Mouse (Mus musculus) MEL (cell line): ENCODE results near the gene Rundc1. TPM values are rescaled to one million over a fixed set of nuclear protein-coding genes. Genes with fewer than 3 reads are reported as not detected.
"Not testable (repeated sequence)": the region's sequence is repeated elsewhere in the genome, so short reads cannot be mapped to it uniquely, and the experiment has no call there.

ENCODE experiments used
- DNase-seq: peaks from one replicate; pipeline ENCODE4 v3.0.0; 2011; ENCODE audit warnings: low read depth, low spot score
- H3K27ac ChIP-seq: 2 replicates; pipeline ENCODE4 v1.5.1; 2012; ENCODE audit warnings: low read depth, mild to moderate bottlenecking, control low read depth, low read length, moderate library complexity; ENCODE audit not compliant: control insufficient read depth
- H3K27me3 ChIP-seq, 2 experiments: fragments of 150-350 bp in 1 of 2; sonication (generic) in 1 of 2; 2 replicates each; pipeline ENCODE4 v1.6.1; 2012; ENCODE audit warnings: low read length in 2 of 2, mild to moderate bottlenecking in 2 of 2, improper control_type of control experiment in 1 of 2, moderate library complexity in 1 of 2; ENCODE audit not compliant: insufficient read depth in 2 of 2, control insufficient read depth in 1 of 2
- H3K36me3 ChIP-seq, 2 experiments: 2 replicates each; pipeline ENCODE4 v1.6.1; 2012 to 2014; ENCODE audit warnings: low read length in 2 of 2, improper control_type of control experiment in 1 of 2, inconsistent platforms in 1 of 2, mild to moderate bottlenecking in 1 of 2; ENCODE audit not compliant: insufficient read depth in 2 of 2, control insufficient read depth in 1 of 2
- H3K4me1 ChIP-seq, 2 experiments: fragments of 150-350 bp in 1 of 2; sonication (generic) in 1 of 2; 2 replicates each; pipeline ENCODE4 v1.6.1; 2012; ENCODE audit warnings: low read length in 2 of 2, improper control_type of control experiment in 1 of 2, mild to moderate bottlenecking in 1 of 2; ENCODE audit not compliant: insufficient read depth in 2 of 2, control insufficient read depth in 1 of 2
- H3K4me3 ChIP-seq, 2 experiments: fragments of 150-350 bp in 1 of 2; sonication (generic) in 1 of 2; 2 replicates each; pipeline ENCODE4 v1.5.1; 2012; ENCODE audit warnings: low read depth in 2 of 2, low read length in 2 of 2, mild to moderate bottlenecking in 2 of 2, moderate library complexity in 2 of 2, control low read depth in 1 of 2, improper control_type of control experiment in 1 of 2; ENCODE audit not compliant: control insufficient read depth in 1 of 2, insufficient read depth in 1 of 2
- H3K79me2 ChIP-seq: 2 replicates; pipeline ENCODE4 v1.6.1; 2012; ENCODE audit warnings: mild to moderate bottlenecking, low read length, moderate library complexity; ENCODE audit not compliant: control insufficient read depth, poor library complexity, insufficient read depth
- H3K9ac ChIP-seq: 2 replicates; pipeline ENCODE4 v1.6.1; 2012; ENCODE audit warnings: low read depth, mild to moderate bottlenecking, control low read depth, low read length, moderate library complexity; ENCODE audit not compliant: control insufficient read depth, poor library complexity, severe bottlenecking
- H3K9me3 ChIP-seq: fragments of 150-350 bp; sonication (generic); replicated peaks from 2 replicates; pipeline ENCODE4 v1.6.1; 2012; ENCODE audit warnings: mild to moderate bottlenecking, low read length, improper control_type of control experiment, moderate library complexity; ENCODE audit not compliant: insufficient read depth
- CTCF ChIP-seq, 3 experiments: IDR thresholded peaks in 2 of 3; conservative IDR thresholded peaks in 1 of 3; 2 replicates each; pipeline ENCODE4 v1.5.1; 2011 to 2012; ENCODE audit warnings: low read length in 3 of 3, low read depth in 2 of 3, mild to moderate bottlenecking in 2 of 3, improper control_type of control experiment in 1 of 3, inconsistent platforms in 1 of 3, mixed read lengths in 1 of 3, moderate library complexity in 1 of 3; ENCODE audit not compliant: control insufficient read depth in 1 of 3, insufficient read depth in 1 of 3, poor library complexity in 1 of 3, severe bottlenecking in 1 of 3
- E2F4 ChIP-seq: IDR thresholded peaks from 2 replicates; pipeline ENCODE4 v1.6.1; 2011; ENCODE audit warnings: low read depth, low read length, improper control_type of control experiment, borderline replicate concordance
- ELF1 ChIP-seq: IDR thresholded peaks from 2 replicates; pipeline ENCODE4 v1.6.1; 2014; ENCODE audit warnings: low read depth, mild to moderate bottlenecking, inconsistent platforms, low read length, improper control_type of control experiment, moderate library complexity
- GABPA ChIP-seq: IDR thresholded peaks from 2 replicates; pipeline ENCODE4 v1.6.1; 2012; ENCODE audit warnings: low read depth, mild to moderate bottlenecking, inconsistent platforms, low read length, improper control_type of control experiment, moderate library complexity
- GATA1 ChIP-seq: IDR thresholded peaks from 2 replicates; pipeline ENCODE4 v1.6.1; 2011; ENCODE audit warnings: low read depth, low read length, improper control_type of control experiment
- JUND ChIP-seq: IDR thresholded peaks from 2 replicates; pipeline ENCODE4 v1.6.1; 2011; ENCODE audit warnings: low read depth, mild to moderate bottlenecking, improper control_type of control experiment, low read length
- MAFK ChIP-seq: IDR thresholded peaks from 2 replicates; pipeline ENCODE4 v1.6.1; 2011; ENCODE audit warnings: low read depth, mild to moderate bottlenecking, low read length, improper control_type of control experiment, borderline replicate concordance
- MAX ChIP-seq: IDR thresholded peaks from 2 replicates; pipeline ENCODE4 v1.6.1; 2011; ENCODE audit warnings: low read length, improper control_type of control experiment
- MAZ ChIP-seq: IDR thresholded peaks from 2 replicates; pipeline ENCODE4 v1.6.1; 2012; ENCODE audit warnings: low read depth, mild to moderate bottlenecking, inconsistent platforms, low read length, improper control_type of control experiment
- MEF2A ChIP-seq: IDR thresholded peaks from 2 replicates; pipeline ENCODE4 v1.6.1; 2014; ENCODE audit warnings: low read depth, mild to moderate bottlenecking, inconsistent platforms, low read length, improper control_type of control experiment; ENCODE audit not compliant: poor library complexity, insufficient replicate concordance, severe bottlenecking; ENCODE audit errors: extremely low read depth
- MYC ChIP-seq: IDR thresholded peaks from 2 replicates; pipeline ENCODE4 v1.6.1; 2011; ENCODE audit warnings: low read depth, mild to moderate bottlenecking, low read length, improper control_type of control experiment, moderate library complexity
- NRF1 ChIP-seq: IDR thresholded peaks from 2 replicates; pipeline ENCODE4 v1.6.1; 2014; ENCODE audit warnings: low read depth, mild to moderate bottlenecking, inconsistent platforms, low read length, improper control_type of control experiment, moderate library complexity; ENCODE audit not compliant: poor library complexity, insufficient read depth, severe bottlenecking
- POLR2A ChIP-seq, 2 experiments: IDR thresholded peaks; 2 replicates each; pipeline ENCODE4 v1.6.1; 2011 to 2012; ENCODE audit warnings: low read length in 2 of 2, mild to moderate bottlenecking in 2 of 2, control low read depth in 1 of 2, improper control_type of control experiment in 1 of 2, low read depth in 1 of 2, moderate library complexity in 1 of 2; ENCODE audit not compliant: control insufficient read depth in 1 of 2, insufficient read depth in 1 of 2, poor library complexity in 1 of 2
- POLR2AphosphoS5 ChIP-seq: IDR thresholded peaks from 2 replicates; pipeline ENCODE4 v1.6.1; 2012; ENCODE audit warnings: low read depth, borderline replicate concordance, mild to moderate bottlenecking, inconsistent platforms, low read length, moderate library complexity, mixed read lengths
- RAD21 ChIP-seq: IDR thresholded peaks from 2 replicates; pipeline ENCODE4 v1.6.1; 2011; ENCODE audit warnings: mild to moderate bottlenecking, low read depth, low read length, improper control_type of control experiment
- RCOR1 ChIP-seq: IDR thresholded peaks from 2 replicates; pipeline ENCODE4 v1.6.1; 2012; ENCODE audit warnings: low read depth, mild to moderate bottlenecking, inconsistent platforms, low read length, improper control_type of control experiment
- SMC3 ChIP-seq: IDR thresholded peaks from 2 replicates; pipeline ENCODE4 v1.6.1; 2011; ENCODE audit warnings: low read depth, low read length, improper control_type of control experiment
- TBP ChIP-seq: IDR thresholded peaks from 2 replicates; pipeline ENCODE4 v1.8.0; 2011; ENCODE audit warnings: low read depth, low read length, improper control_type of control experiment
- UBTF ChIP-seq: IDR thresholded peaks from 2 replicates; pipeline ENCODE4 v1.6.1; 2012; ENCODE audit warnings: low read depth, mild to moderate bottlenecking, inconsistent platforms, low read length, improper control_type of control experiment, moderate library complexity, borderline replicate concordance; ENCODE audit not compliant: insufficient read depth
- USF1 ChIP-seq: IDR thresholded peaks from 2 replicates; pipeline ENCODE4 v1.6.1; 2014; ENCODE audit warnings: low read depth, mild to moderate bottlenecking, inconsistent platforms, low read length, improper control_type of control experiment, moderate library complexity
- ZMIZ1 ChIP-seq: IDR thresholded peaks from 2 replicates; pipeline ENCODE4 v1.6.1; 2012; ENCODE audit warnings: low read depth, mild to moderate bottlenecking, inconsistent platforms, low read length, improper control_type of control experiment, moderate library complexity
- ZNF384 ChIP-seq: IDR thresholded peaks from 2 replicates; pipeline ENCODE4 v1.6.1; 2012; ENCODE audit warnings: low read depth, mild to moderate bottlenecking, inconsistent platforms, low read length, improper control_type of control experiment
- polyA plus RNA-seq, 2 experiments: library from polyadenylated mRNA; stranded (reverse) in 1 of 2; unstranded in 1 of 2; fragments of >175 nt in 1 of 2; fragments of >200 nt in 1 of 2; gene quantifications; 2 replicates each; pipeline versions ENCODE4 v1.2.1 to v1.2.4; 2012; ENCODE audit warnings: low replicate concordance in 2 of 2, low read depth in 1 of 2; ENCODE audit not compliant: insufficient read length in 2 of 2, insufficient read depth in 1 of 2, missing spikeins in 1 of 2
- total RNA-seq: library from RNA; depleted of rRNA; stranded (reverse); fragments of 300-350 nt; gene quantifications from 2 replicates; pipeline ENCODE4 v1.2.3, GENCODE M21; 2012

The Rundc1 gene
- total and polyA plus RNA-seq, 3 experiments = 9.2 to 13.1 TPM; not detected in 1

- H3K27me3 ChIP-seq, H3K27ac ChIP-seq, DNase-seq, H3K36me3 ChIP-seq, H3K9me3 ChIP-seq, H3K4me3 ChIP-seq, H3K79me2 ChIP-seq, H3K4me1 ChIP-seq, H3K9ac ChIP-seq: not testable (repeated sequence)
- TF ChIP-seq TBP = peak; percentile 89
Measured at GRCm38 (mm10) chr11:101438006-101438405, 13.1 kb downstream of the Rundc1 start.

- H3K4me3 ChIP-seq = peak overlapping the region; percentile 50 to 54
- peaks cover 4 to 16% of the 10 kb centered on the region in 2 experiments; a peak in 3 of 4 replicates for H3K4me1 ChIP-seq
- not testable (repeated sequence) for DNase-seq, H3K27me3 ChIP-seq, H3K9me3 ChIP-seq, H3K27ac ChIP-seq
- peaks cover 29% of the 10 kb centered on the region for H3K79me2 ChIP-seq
- H3K9ac ChIP-seq = peak overlapping the region; percentile 41
- TF ChIP-seq GATA1 (0 out of 2 replicates have a peak, but pooled peaks have one; percentile 3), ZNF384 (peak; percentile 5; the same call in 1 of the 2 replicates), MAZ (peak; percentile 97), SMC3 (peak; percentile 66; the same call in 1 of the 2 replicates)
- peaks cover 19 to 20% of the 10 kb centered on the region in 2 experiments for H3K36me3 ChIP-seq
Measured at GRCm38 (mm10) chr11:101441450-101442126, 16.7 kb downstream of the Rundc1 start.

- no peaks in the 10 kb centered on the region for H3K27me3 ChIP-seq
- H3K4me3 ChIP-seq = peak within 1 kb of the TSS; percentile 89 to 93
- peak within 1 kb of the TSS; percentile 81 for H3K27ac ChIP-seq
- peak within 1 kb of the TSS; percentile 91 for H3K9ac ChIP-seq
- peaks cover 4 to 16% of the 10 kb centered on the region in 2 experiments; a peak in 3 of 4 replicates for H3K4me1 ChIP-seq
- H3K36me3 ChIP-seq = peaks cover 19 to 20% of the 10 kb centered on the region in 2 experiments
- no peaks in the 10 kb centered on the region for H3K9me3 ChIP-seq
- DNase-seq = peak; percentile 100
- H3K79me2 ChIP-seq = peaks cover 29% of the 10 kb centered on the region
- TF ChIP-seq ZNF384 = peak; percentile 83
- peak; percentile 100 for TF ChIP-seq ELF1
- TF ChIP-seq ZMIZ1 = peak; percentile 96
- TF ChIP-seq POLR2AphosphoS5 = peak; percentile 82; the same call in 1 of the 2 replicates
- TF ChIP-seq USF1 = peak; percentile 69
- TF ChIP-seq POLR2A (IDR thresholded peaks at IDR 0.05; ENCODE audit: control insufficient read depth in 1 of 2, insufficient read depth in 1 of 2, low read depth in 1 of 2, low read length in 2 of 2, poor library complexity in 1 of 2) = peak; percentile 94 to 98
- TF ChIP-seq SMC3 = no peak; the same call in 1 of the 2 replicates
- peak; percentile 96 for TF ChIP-seq MAX
- TF ChIP-seq TBP = peak; percentile 96
- peak; percentile 64; the same call in 1 of the 2 replicates for TF ChIP-seq MEF2A
- TF ChIP-seq CTCF (IDR thresholded peaks at IDR 0.05 in 2 of 3, conservative IDR thresholded peaks at IDR 0.05 in 1 of 3; ENCODE audit: control insufficient read depth in 1 of 3, insufficient read depth in 1 of 3, low read depth in 2 of 3, low read length in 3 of 3, poor library complexity in 1 of 3, severe bottlenecking in 1 of 3) = peak; percentile 52 to 91 (median 78)
- peak; percentile 59 for TF ChIP-seq RAD21
- peak; percentile 99 for TF ChIP-seq MYC
- peak; percentile 55 for TF ChIP-seq NRF1
- TF ChIP-seq RCOR1 = peak; percentile 72
- peak; percentile 29; the same call in 1 of the 2 replicates for TF ChIP-seq GABPA
- no peak; the same call in 1 of the 2 replicates for TF ChIP-seq MAFK
- peak; percentile 69 for TF ChIP-seq JUND
- TF ChIP-seq UBTF = no peak
- TF ChIP-seq E2F4 = no peak
- peak; percentile 86; the same call in 1 of the 2 replicates for TF ChIP-seq MAZ
Measured at GRCm38 (mm10) chr11:101442127-101442693, 17.3 kb downstream of the Rundc1 start, which contains the start of gene Rpl27. Gene Rpl27 (plus strand): TSS chr11:101442298.
